Mouse (Mus musculus) hindbrain, embryonic 15.5 days (tissue): Measurements from ENCODE around the gene Lyl1. TPM values are rescaled to one million over a fixed set of nuclear protein-coding genes. Genes with fewer than 3 reads are reported as not detected.
"Not testable (repeated sequence)": the region's sequence is repeated elsewhere in the genome, so short reads cannot be mapped to it uniquely, and the experiment has no call there.

Experiments
- ATAC-seq: fragments of 200-750 bp; cut with Nextera tagmentation; 2 replicates; pipeline ENCODE4 v1.8.0; 2017; ENCODE audit warnings: low read depth, moderate number of reproducible peaks, moderate TSS enrichment; ENCODE audit not compliant: low FRiP score
- H3K27ac ChIP-seq: fragments of 300-500 bp; sonication (generic); replicated peaks from 2 replicates; pipeline ENCODE4 v1.5.1; 2015; ENCODE audit warnings: mild to moderate bottlenecking, inconsistent platforms
- H3K27me3 ChIP-seq: fragments of 300-500 bp; sonication (generic); 2 replicates; pipeline ENCODE4 v1.6.1; 2015; ENCODE audit warnings: control low read depth, inconsistent platforms
- H3K36me3 ChIP-seq: fragments of 300-500 bp; sonication (generic); 2 replicates; pipeline ENCODE4 v1.6.1; 2015; ENCODE audit warnings: control low read depth, inconsistent platforms
- H3K4me1 ChIP-seq: fragments of 300-500 bp; sonication (generic); replicated peaks from 2 replicates; pipeline ENCODE4 v1.6.1; 2015; ENCODE audit warnings: control low read depth, inconsistent platforms
- H3K4me2 ChIP-seq: fragments of 300-500 bp; sonication (generic); 2 replicates; pipeline ENCODE4 v1.6.1; 2015; ENCODE audit warnings: moderate library complexity, mild to moderate bottlenecking, inconsistent platforms
- H3K4me3 ChIP-seq: fragments of 300-500 bp; sonication (generic); 2 replicates; pipeline ENCODE4 v1.5.1; 2015; ENCODE audit warnings: mild to moderate bottlenecking, inconsistent platforms
- H3K9ac ChIP-seq: fragments of 300-500 bp; sonication (generic); 2 replicates; pipeline ENCODE4 v1.6.1; 2015; ENCODE audit warnings: inconsistent platforms
- H3K9me3 ChIP-seq: fragments of 300-500 bp; sonication (generic); 2 replicates; pipeline ENCODE4 v1.6.1; 2016; ENCODE audit warnings: control low read depth, inconsistent platforms
- WGBS: fragments of 180-500 bp; shearing (Covaris S2); methylation state at CpG from one replicate; pipeline ENCODE4 v1.1.7; 2015; 5-methylcytosine and 5-hydroxymethylcytosine counted together
- polyA plus RNA-seq: library from polyadenylated mRNA; unstranded; fragments of >200 nt; fragmentation: Nextera tagmentation; extraction: Ambion mirVana; gene quantifications from 2 replicates; pipeline ENCODE4 v1.2.1, GENCODE M21; 2015

Gene Lyl1
- polyA plus RNA-seq, 1 experiment from 2014 or later: 3.1 TPM

DNA sequence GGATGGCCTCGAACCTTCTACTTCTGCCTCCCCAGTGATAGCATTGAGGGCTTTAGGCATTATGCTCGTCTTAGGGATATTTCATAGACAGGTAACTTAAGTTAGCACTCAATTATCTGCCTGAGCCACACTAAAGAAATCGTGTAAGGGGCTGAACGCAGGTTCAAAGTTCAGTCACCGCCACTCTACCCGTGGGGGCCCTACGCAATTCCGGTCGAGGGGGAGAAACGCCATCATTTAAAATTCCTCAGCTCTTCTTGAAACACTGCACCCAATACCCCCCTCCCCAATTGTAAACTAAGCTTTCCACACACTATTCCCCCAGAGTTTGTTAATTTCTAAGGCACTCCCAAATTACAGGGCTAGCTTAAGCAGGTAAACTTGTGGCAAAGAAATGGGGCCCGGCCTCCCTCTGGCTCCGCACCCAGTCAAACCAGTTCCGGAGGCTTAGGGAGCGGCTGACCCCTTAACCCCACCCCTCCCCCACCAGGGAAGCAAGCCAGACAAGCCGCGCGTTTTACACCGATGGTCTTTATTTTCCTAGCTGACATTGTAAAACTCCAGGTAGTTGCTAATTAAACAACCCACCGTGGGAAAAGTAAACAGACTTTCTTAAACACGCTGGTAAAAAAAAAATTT lies 40.3 kb upstream of the Lyl1 start:
- WGBS: 3% methylated on average over 20 of the region's 20 CpGs
- Histone ChIP-seq H3K27me3 (no peaks in the 10 kb centered on the region), H3K9ac (peak overlapping the region; percentile 58; the same call in 1 of the 2 replicates), H3K27ac (0 out of 2 replicates have a peak overlapping the region, but pooled peaks have one; percentile 89), H3K36me3 (no peaks in the 10 kb centered on the region), H3K4me3 (peak overlapping the region; percentile 59), H3K9me3 (no peaks in the 10 kb centered on the region), H3K4me1 (peaks cover 59% of the 10 kb centered on the region), H3K4me2 (peak overlapping the region; percentile 56)
- ATAC-seq: no peak

DNA sequence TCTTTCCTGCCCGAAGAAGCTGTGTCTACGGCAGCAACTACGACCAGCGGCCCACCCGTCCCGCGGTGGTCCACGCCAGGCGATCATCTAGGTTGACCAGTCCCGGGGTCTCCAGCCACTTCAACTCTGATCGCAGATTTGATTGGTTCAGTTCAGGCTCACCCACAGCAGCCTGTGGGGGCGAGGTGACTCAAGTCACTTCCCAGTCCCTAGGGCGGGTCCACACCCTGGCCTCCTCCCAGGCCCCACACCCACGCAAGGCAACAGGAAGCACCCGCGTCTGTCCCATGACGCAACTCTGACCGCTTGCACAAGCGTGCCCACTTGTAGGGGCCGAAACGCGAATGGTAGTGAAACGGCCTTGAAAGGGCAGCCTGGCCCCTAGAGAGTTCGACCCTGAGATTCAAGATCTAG lies 39.8 kb upstream of the Lyl1 start:
- WGBS: 1% methylated on average over 24 of the region's 24 CpGs
- H3K9me3 ChIP-seq: no peaks in the 10 kb centered on the region
- H3K27ac ChIP-seq: peak overlapping the region; percentile 89
- no peak for ATAC-seq
- peak overlapping the region; percentile 59 for H3K4me3 ChIP-seq
- H3K4me2 ChIP-seq: peak overlapping the region; percentile 56
- no peaks in the 10 kb centered on the region for H3K36me3 ChIP-seq
- peak overlapping the region; percentile 58 for H3K9ac ChIP-seq
- no peaks in the 10 kb centered on the region for H3K27me3 ChIP-seq
- H3K4me1 ChIP-seq: peaks cover 59% of the 10 kb centered on the region

DNA sequence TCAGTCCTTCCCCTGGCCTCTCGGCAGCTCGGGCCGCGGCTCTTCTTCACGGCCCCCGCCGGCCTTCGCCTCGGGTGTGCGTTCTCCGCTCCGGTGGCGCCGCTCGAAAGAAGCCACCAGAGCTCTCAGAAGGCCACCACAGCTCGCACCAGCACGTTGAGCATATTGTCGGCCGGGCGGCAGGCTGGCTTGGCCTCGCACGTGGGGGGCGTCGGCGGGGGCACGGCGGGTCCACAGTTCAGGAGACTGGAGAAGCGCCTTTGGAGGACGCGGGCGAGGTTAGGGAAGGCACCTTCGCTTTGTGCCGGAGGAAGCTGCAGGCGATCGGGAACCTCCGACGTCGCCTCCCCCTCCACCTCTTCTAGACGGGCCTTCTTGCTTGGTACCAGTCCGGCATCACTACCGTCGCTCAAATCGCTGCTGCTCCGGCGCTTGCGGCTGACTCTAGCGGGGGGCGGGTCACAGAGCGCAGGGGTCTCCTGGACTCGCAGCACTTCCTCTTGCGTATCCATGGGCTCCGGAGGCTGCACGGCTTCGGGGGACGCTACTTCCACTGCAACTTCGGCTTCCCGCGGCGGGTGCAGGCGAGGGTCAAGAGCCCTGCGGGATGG lies 39.2 kb upstream of the Lyl1 start:
- 0 out of 2 replicates have a peak, but pooled peaks have one; percentile 0 for ATAC-seq
- Histone ChIP-seq H3K27ac (peak overlapping the region; percentile 89), H3K4me1 (peaks cover 55% of the 10 kb centered on the region), H3K27me3 (no peaks in the 10 kb centered on the region), H3K9me3 (no peaks in the 10 kb centered on the region), H3K4me2 (peak overlapping the region; percentile 56), H3K36me3 (no peaks in the 10 kb centered on the region), H3K4me3 (peak overlapping the region; percentile 59), H3K9ac (peak overlapping the region; percentile 58)
- under 1% methylated on average over 61 of the region's 61 CpGs for WGBS

DNA sequence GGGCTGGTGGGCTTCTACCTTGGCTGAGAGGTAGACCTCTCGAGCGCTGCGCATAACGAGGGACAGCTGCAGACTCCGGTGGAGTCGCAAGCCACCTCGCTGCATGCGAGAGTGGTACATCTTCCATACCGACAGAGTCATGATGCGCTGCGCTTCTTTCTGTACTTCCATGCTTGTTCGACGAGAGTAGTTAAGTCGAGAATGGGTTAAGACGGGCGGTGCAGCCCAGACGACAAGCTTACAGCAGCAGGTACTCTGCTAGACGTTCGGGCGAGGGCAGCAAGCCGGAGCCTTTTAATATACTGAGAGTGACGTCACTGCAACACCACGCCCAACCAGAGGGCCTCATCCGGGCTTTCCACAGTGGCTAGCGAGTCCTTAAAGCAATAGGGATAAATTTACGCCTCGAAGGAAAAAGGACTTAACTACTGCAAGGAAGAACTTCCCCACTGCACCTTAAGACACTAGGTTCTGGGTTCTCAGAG lies 38.6 kb upstream of the Lyl1 start, which contains the start of gene Ier2:
Gene Ier2, minus strand, starts transcription at position 272 of the 485 bp plus-strand sequence.
- H3K27ac ChIP-seq: peak within 1 kb of the TSS; percentile 89
- peaks cover 54% of the 10 kb centered on the region for H3K4me1 ChIP-seq
- peak within 1 kb of the TSS; percentile 56 for H3K4me2 ChIP-seq
- no peaks in the 10 kb centered on the region for H3K9me3 ChIP-seq
- peak within 1 kb of the TSS; percentile 58 for H3K9ac ChIP-seq
- WGBS: under 1% methylated on average over 27 of the region's 27 CpGs
- ATAC-seq: peak; percentile 81
- H3K27me3 ChIP-seq: no peaks in the 10 kb centered on the region
- H3K36me3 ChIP-seq: no peaks in the 10 kb centered on the region
- H3K4me3 ChIP-seq: peak within 1 kb of the TSS; percentile 59

DNA sequence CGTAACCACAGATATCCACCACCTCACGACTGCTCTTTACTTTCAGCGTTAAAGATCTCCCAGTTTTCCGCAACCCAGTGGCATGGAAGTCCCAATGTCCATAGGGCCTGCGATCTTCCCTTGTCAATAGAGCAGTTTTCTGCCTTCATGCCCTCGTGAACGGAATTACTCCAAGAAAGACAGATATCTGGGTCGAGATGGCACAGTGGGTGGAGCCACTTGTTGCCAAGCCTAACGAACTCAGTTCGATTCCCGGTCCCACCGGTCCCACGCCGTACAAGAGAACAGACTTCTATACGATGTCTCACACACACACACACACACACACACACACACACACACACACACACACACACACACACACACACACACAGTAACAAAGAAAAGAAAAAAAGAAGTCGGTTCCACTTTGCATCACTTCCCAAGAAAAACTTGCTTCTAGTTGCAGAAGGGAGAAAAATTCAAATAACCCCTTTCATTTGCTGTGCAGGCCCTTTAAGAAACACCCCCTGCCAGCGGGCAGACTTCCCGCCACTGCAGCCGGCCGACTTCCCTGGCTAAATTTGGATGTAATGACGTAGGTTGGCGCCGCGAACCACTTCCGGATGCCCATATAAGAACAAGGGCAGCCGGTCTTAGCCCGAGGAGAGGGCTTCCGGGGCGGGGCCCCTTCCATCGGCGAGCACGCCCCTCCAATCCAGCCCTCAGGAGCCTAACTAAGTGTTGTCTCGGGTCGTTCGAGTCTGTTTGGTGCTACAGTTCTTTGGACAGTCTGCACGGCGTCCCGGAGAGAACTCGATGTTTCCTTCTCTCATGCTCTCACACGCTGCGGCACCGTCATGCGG lies 37.6 kb upstream of the Lyl1 start:
- H3K27ac ChIP-seq: peak overlapping the region; percentile 89
- H3K4me1 ChIP-seq: peaks cover 54% of the 10 kb centered on the region
- 3% methylated on average over 42 of the region's 43 CpGs for WGBS
- no peaks in the 10 kb centered on the region for H3K36me3 ChIP-seq
- H3K4me2 ChIP-seq: peak overlapping the region; percentile 56
- H3K27me3 ChIP-seq: no peaks in the 10 kb centered on the region
- peak; percentile 82 for ATAC-seq
- H3K9me3 ChIP-seq: no peaks in the 10 kb centered on the region
- peak overlapping the region; percentile 59 for H3K4me3 ChIP-seq
- peak overlapping the region; percentile 54 for H3K9ac ChIP-seq

DNA sequence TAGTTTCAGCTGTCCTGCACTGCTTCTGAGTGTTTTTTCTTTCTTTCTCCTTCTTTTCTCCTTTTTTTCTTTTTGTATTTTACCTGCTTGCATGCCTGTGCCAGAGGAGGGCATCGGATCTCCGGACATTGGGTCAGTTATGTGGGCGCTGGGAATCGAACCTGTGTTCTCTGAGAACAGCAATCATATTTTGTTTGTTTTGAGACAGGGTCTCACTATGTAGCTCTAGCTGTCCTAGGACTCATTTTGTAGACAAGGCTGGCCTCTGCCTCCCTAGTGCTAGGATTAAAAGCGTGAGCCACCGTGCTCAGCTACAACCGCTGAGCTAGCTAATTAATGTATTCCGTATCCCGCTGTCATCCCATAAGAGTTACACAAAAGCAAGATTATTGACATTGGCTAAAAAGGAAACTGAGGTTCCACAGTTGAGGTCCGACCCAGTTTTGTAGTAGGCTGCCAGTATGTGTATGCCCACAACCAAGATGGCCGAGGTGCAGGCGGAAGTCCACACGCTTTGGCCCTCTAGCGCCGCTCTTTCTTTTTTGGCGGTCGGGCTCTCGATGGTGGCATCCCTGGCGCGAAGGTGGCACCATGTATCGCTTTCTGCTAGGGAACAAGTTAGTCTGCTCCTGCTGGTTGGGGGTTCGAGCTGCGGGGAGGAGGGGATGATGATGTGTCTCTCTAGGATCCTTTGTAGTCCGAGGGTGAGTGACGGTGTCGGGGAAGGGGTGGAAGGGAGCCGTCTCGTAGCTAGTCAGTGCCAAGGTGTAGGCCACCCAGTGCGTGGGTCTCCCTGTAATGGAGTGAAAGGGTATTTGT lies 36.5 kb upstream of the Lyl1 start:
- WGBS: under 1% methylated on average over 29 of the region's 29 CpGs
- peak; percentile 75 for ATAC-seq
- peak overlapping the region; percentile 59 for H3K4me3 ChIP-seq
- peaks cover 48% of the 10 kb centered on the region for H3K4me1 ChIP-seq
- peak overlapping the region; percentile 54 for H3K9ac ChIP-seq
- peak overlapping the region; percentile 89 for H3K27ac ChIP-seq
- no peaks in the 10 kb centered on the region for H3K9me3 ChIP-seq
- H3K4me2 ChIP-seq: peak overlapping the region; percentile 56
- 0 out of 2 replicates have a peak, but pooled peaks cover under 1% of the 10 kb centered on the region for H3K36me3 ChIP-seq
- H3K27me3 ChIP-seq: no peaks in the 10 kb centered on the region

DNA sequence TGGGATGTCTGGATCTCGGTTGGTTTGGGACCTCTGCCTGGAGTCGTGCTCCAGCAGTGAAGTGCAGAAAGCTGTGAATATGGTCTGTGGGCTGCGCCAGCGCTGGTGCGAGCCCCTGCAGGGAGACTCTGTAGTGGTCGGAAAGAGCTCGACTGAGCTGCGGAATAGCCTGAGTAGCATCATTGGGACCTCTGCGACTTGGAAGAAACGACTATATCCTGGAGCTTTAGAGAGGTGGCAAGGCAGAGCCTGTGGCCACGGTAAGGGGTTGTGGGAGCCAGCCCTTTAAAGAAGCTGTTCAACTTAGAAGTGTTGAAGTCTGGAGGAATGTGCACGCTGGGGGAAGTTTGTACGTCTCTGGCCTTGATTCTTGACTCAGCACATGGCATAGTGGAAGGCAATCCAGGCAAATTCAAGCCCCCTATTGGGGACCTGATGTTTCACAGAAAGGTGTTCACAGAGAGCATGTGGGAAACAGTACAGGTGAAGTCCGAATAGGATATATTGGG lies 35.8 kb upstream of the Lyl1 start:
- Histone ChIP-seq H3K27ac (peak overlapping the region; percentile 89), H3K4me3 (peak overlapping the region; percentile 59), H3K27me3 (no peaks in the 10 kb centered on the region), H3K4me1 (peaks cover 42% of the 10 kb centered on the region), H3K9me3 (no peaks in the 10 kb centered on the region), H3K9ac (peak overlapping the region; percentile 54), H3K36me3 (0 out of 2 replicates have a peak, but pooled peaks cover 5% of the 10 kb centered on the region), H3K4me2 (peak overlapping the region; percentile 56)
- WGBS: 3% methylated on average over 14 of the region's 14 CpGs
- peak; percentile 4 for ATAC-seq

DNA sequence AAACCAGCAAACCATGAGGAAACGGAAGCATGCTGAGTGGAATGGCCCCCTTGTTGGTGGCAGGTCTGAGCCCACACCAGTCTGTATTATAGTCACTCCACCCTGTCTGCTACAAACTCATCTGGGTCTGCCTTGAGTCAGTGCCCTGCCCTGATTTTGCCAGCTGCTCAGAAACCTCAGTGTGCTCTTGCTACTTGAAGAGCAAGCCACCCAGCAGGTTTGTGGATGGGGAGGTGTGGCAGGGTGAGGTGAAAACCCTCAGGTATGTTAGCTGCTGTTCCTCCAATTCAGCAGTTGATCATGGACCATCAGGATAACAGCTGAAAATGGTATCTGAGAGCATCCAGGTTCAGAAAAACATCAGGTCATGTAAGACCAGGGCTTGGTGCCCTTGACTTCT lies 33.2 kb upstream of the Lyl1 start:
- H3K27me3 ChIP-seq: no peaks in the 10 kb centered on the region
- no peak overlapping the region for H3K4me2 ChIP-seq
- H3K36me3 ChIP-seq: peaks cover 14% of the 10 kb centered on the region; the same call in 1 of the 2 replicates
- WGBS: 73% methylated on average over 1 of the region's 1 CpGs
- no peak overlapping the region for H3K27ac ChIP-seq
- no peak for ATAC-seq
- peaks cover 19% of the 10 kb centered on the region for H3K4me1 ChIP-seq
- no peak overlapping the region for H3K9ac ChIP-seq
- H3K9me3 ChIP-seq: no peaks in the 10 kb centered on the region
- no peak overlapping the region for H3K4me3 ChIP-seq

DNA sequence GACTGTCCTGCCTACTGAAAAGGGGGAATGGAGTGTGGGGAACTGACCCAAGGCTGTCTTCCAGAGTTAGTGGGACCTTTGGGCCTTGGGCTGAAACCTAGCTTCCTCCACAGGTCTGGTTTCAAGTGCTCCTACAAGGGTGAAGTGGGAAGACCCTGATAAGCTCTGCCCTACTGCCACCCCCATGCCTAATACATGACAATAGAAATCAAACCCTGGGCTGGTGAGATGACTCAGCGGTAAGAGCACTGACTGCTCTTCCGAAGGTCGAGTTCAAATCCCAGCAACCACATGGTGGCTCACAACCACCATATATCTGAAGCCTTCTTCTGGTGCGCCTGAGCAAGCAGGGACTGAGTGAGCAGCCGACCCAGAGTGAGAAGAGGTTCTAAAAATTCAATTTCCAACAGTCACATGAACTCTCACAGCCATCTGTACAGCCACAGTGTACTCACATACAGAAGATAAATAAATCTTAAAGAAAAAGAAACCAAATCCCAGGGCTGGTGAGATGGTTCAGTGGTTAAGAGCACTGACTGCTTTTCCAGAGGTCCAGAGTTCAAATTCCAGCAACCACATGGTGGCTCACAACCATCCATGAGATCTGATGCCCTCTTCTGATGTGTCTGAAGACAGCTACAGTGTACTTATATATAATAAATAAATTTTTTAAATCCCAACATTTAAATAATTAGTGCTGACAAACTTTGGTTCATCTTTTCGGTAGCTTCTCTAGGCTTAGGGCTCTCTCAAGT lies 32.3 kb upstream of the Lyl1 start:
- Histone ChIP-seq H3K9ac (no peak overlapping the region), H3K4me3 (no peak overlapping the region), H3K4me2 (no peak overlapping the region), H3K4me1 (peaks cover 13% of the 10 kb centered on the region), H3K9me3 (no peaks in the 10 kb centered on the region), H3K27ac (no peak overlapping the region), H3K36me3 (peaks cover 20% of the 10 kb centered on the region; the same call in 1 of the 2 replicates), H3K27me3 (no peaks in the 10 kb centered on the region)
- ATAC-seq: no peak
- 83% methylated on average over 6 of the region's 6 CpGs for WGBS

DNA sequence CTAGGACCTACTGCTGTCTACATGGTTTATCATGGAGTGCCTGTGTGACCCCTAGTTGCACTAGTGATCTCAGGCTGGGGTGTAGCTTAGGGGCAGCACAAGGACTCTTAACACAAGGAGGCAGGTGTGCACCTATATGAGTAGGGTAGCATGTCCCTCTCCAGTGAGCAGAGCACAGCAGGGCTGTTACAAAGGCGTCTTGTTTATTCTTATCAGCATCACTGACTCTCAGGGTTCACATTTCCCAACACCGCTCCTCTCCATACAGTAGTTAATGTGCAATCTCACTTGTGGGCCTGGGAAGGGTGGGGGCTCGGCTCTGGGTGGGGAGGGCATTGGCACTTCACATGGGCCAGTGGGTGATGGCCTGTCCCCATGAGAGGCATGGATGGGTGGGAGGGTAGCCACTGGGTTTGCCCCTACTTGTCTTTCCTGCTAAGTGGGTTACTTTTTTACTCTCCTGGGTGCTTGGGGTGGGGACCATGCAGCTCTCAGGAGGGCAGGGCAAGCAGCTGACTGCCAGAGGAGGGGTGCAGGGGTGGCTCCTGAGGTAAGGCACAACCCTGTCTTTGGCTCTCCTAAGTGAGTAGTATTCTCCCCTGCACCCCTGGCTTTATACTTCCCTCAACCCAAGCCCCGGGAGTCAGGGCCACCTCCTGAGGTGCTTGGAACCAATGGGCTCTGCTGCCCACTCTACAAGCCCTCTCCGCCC lies 30.8 kb upstream of the Lyl1 start:
- not testable (repeated sequence) for H3K27me3 ChIP-seq, ATAC-seq, H3K4me3 ChIP-seq, H3K27ac ChIP-seq, H3K9me3 ChIP-seq, H3K4me2 ChIP-seq, H3K9ac ChIP-seq
- WGBS: 91% methylated on average over 5 of the region's 5 CpGs
- Histone ChIP-seq H3K36me3 (peaks cover 33% of the 10 kb centered on the region), H3K4me1 (peaks cover 12% of the 10 kb centered on the region)
